Mouse (Mus musculus): ENCODE measurements around the gene Gm14151. TPM values are rescaled to one million over a fixed set of nuclear protein-coding genes. Genes with fewer than 3 reads are reported as not detected.
A peak's percentile ranks its signal among the peaks of the same experiment; 100 is the strongest.
"Not testable (repeated sequence)": the region's sequence is repeated elsewhere in the genome, so short reads cannot be mapped to it uniquely, and the experiment has no call there.

Gene Gm14151
- polyA plus RNA-seq (2015; fragmentation: Nextera tagmentation; extraction: Ambion mirVana), result not detected in 2 replicates

GRCm38 (mm10) chr2:151092250-151092649 lies at the start of gene Gm14151:
Gm14151 (minus strand) TSS chr2:151092350.
- not testable (repeated sequence) for H3K9ac ChIP-seq; H3K4me1 ChIP-seq; H3K4me2 ChIP-seq (replicated peaks); H3K27me3 ChIP-seq; H3K9me3 ChIP-seq (replicated peaks); H3K36me3 ChIP-seq; H3K27ac ChIP-seq (replicated peaks); ATAC-seq (ENCODE audit: insufficient number of reproducible peaks, low FRiP score, low TSS enrichment, low read depth); H3K4me3 ChIP-seq (replicated peaks)
- no CpG with 5 or more reads among the region's 3 CpGs for WGBS

- H3K27me3 ChIP-seq; ATAC-seq (ENCODE audit: insufficient number of reproducible peaks, low FRiP score, low TSS enrichment, low read depth); H3K27ac ChIP-seq (replicated peaks); H3K4me2 ChIP-seq (replicated peaks); H3K4me3 ChIP-seq (replicated peaks); H3K9me3 ChIP-seq (replicated peaks); H3K9ac ChIP-seq; H3K4me1 ChIP-seq; H3K36me3 ChIP-seq: not testable (repeated sequence)
- no CpG with 5 or more reads among the region's 3 CpGs for WGBS
Measured at GRCm38 (mm10) chr2:151097945-151098344, 5.8 kb upstream of the Gm14151 start, which contains the start of gene Gm14147. Gm14147 (plus strand) TSS chr2:151098245.

DNA sequence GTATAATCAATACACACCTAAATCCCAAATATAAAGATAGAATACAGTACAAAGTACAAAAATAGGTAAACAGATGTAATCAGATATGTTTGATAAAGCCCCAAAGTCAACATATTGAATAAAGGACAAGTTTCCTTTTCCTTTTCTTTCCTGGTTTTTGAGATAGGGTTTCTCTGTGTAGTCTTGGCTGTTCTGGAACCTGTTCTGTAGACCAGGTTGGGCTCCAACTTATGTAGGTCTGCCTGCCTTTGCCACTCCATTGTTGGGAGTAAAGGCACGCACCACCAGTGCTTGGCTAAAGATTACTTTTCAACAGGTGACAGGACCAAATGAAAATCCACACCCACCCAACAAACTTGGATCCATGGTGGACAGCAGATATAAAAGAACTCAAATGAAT lies 35.5 kb downstream of the Gm14151 start:
- ATAC-seq (ENCODE audit: insufficient number of reproducible peaks, low FRiP score, low TSS enrichment, low read depth), result no peak
- no peaks in the 10 kb centered on the region for H3K9me3 ChIP-seq (replicated peaks)
- no peaks in the 10 kb centered on the region for H3K27me3 ChIP-seq
- no peak overlapping the region for H3K9ac ChIP-seq
- H3K4me1 ChIP-seq, result no peaks in the 10 kb centered on the region
- no peak overlapping the region for H3K27ac ChIP-seq (replicated peaks)
- H3K4me2 ChIP-seq (replicated peaks), result no peak overlapping the region
- H3K36me3 ChIP-seq, result no peaks in the 10 kb centered on the region
- 88% methylated on average over 1 of the region's 1 CpGs for WGBS
- no peak overlapping the region for H3K4me3 ChIP-seq (replicated peaks)

- Histone ChIP-seq H3K9me3 (replicated peaks) (no peaks in the 10 kb centered on the region), H3K27ac (replicated peaks) (no peak overlapping the region), H3K4me3 (replicated peaks) (no peak overlapping the region), H3K4me2 (replicated peaks) (no peak overlapping the region), H3K27me3 (no peaks in the 10 kb centered on the region), H3K36me3 (no peaks in the 10 kb centered on the region), H3K4me1 (peaks cover 12% of the 10 kb centered on the region), H3K9ac (no peak overlapping the region)
- 89% methylated on average over 1 of the region's 1 CpGs for WGBS
- ATAC-seq (ENCODE audit: insufficient number of reproducible peaks, low FRiP score, low TSS enrichment, low read depth), result no peak
Measured at GRCm38 (mm10) chr2:151040411-151040810, 51.7 kb downstream of the Gm14151 start.

- peak overlapping the region; percentile 84 for H3K4me2 ChIP-seq (replicated peaks)
- peak overlapping the region; percentile 56 for H3K9ac ChIP-seq
- H3K4me1 ChIP-seq, result peaks cover 12% of the 10 kb centered on the region
- peak overlapping the region; percentile 84 for H3K4me3 ChIP-seq (replicated peaks)
- H3K27me3 ChIP-seq, result no peaks in the 10 kb centered on the region
- peak overlapping the region; percentile 51; the same call in 1 of the 2 replicates for H3K27ac ChIP-seq (replicated peaks)
- no peak for ATAC-seq (ENCODE audit: insufficient number of reproducible peaks, low FRiP score, low TSS enrichment, low read depth)
- no peaks in the 10 kb centered on the region for H3K36me3 ChIP-seq
- WGBS, result 39% methylated on average over 8 of the region's 8 CpGs
- no peaks in the 10 kb centered on the region for H3K9me3 ChIP-seq (replicated peaks)
Measured at GRCm38 (mm10) chr2:151039726-151040125, 52.4 kb downstream of the Gm14151 start.

DNA sequence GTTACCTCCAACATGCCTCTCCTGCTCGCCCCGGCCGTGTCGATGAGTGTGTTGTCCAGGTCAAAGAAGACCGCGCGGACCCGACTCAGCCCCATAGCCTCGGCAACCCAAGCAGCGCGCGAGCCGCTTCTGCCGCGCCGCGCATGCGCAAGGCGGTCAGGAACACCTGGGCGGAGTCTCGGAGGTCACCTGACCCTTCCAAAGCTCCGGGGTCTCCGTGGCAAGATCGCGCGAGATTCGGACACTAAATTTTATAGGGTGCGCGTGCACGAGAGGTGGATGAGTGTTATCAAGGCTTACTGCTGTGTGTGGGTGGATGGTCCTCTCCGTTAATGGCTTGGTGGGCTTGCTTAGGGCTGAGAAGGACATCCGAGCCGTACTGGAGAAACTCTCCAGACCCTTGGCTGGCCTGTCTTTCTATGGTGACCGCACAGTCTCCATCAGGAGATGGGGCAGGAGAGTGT lies 52.9 kb downstream of the Gm14151 start, which contains the start of the genes Ninl and Nanp:
Gene Ninl, minus strand, starts transcription at position 151 of the 464 bp plus-strand sequence.
Gene Nanp, minus strand, starts transcription at position 167 of the 464 bp plus-strand sequence.
- H3K4me3 ChIP-seq (replicated peaks), result peak within 1 kb of the TSS; percentile 84
- peak within 1 kb of the TSS; percentile 84 for H3K4me2 ChIP-seq (replicated peaks)
- ATAC-seq (ENCODE audit: insufficient number of reproducible peaks, low FRiP score, low TSS enrichment, low read depth), result peak; percentile 90
- 0 out of 2 replicates have a peak, but pooled peaks cover under 1% of the 10 kb centered on the region for H3K36me3 ChIP-seq
- H3K9ac ChIP-seq, result peak within 1 kb of the TSS; percentile 90
- no peaks in the 10 kb centered on the region for H3K27me3 ChIP-seq
- H3K27ac ChIP-seq (replicated peaks), result peak within 1 kb of the TSS; percentile 71
- peaks cover 12% of the 10 kb centered on the region for H3K4me1 ChIP-seq
- WGBS, result under 1% methylated on average over 34 of the region's 34 CpGs
- no peaks in the 10 kb centered on the region for H3K9me3 ChIP-seq (replicated peaks)

GRCm38 (mm10) chr2:151038811-151039222 lies 53.3 kb downstream of the Gm14151 start:
- ATAC-seq (ENCODE audit: insufficient number of reproducible peaks, low FRiP score, low TSS enrichment, low read depth), result peak; percentile 70
- peak overlapping the region; percentile 71 for H3K27ac ChIP-seq (replicated peaks)
- H3K4me3 ChIP-seq (replicated peaks), result peak overlapping the region; percentile 84
- 1% methylated on average over 30 of the region's 30 CpGs for WGBS
- H3K4me2 ChIP-seq (replicated peaks), result peak overlapping the region; percentile 84
- H3K27me3 ChIP-seq, result no peaks in the 10 kb centered on the region
- no peaks in the 10 kb centered on the region for H3K9me3 ChIP-seq (replicated peaks)
- H3K4me1 ChIP-seq, result peaks cover 12% of the 10 kb centered on the region
- 0 out of 2 replicates have a peak, but pooled peaks cover 4% of the 10 kb centered on the region for H3K36me3 ChIP-seq
- peak overlapping the region; percentile 90 for H3K9ac ChIP-seq

- Histone ChIP-seq H3K36me3 (peaks cover 6% of the 10 kb centered on the region; the same call in 1 of the 2 replicates), H3K4me3 (replicated peaks) (peak overlapping the region; percentile 84), H3K4me2 (replicated peaks) (peak overlapping the region; percentile 84), H3K9me3 (replicated peaks) (no peaks in the 10 kb centered on the region), H3K9ac (peak overlapping the region; percentile 90), H3K27me3 (no peaks in the 10 kb centered on the region), H3K27ac (replicated peaks) (peak overlapping the region; percentile 71; the same call in 1 of the 2 replicates), H3K4me1 (peaks cover 12% of the 10 kb centered on the region)
- 60% methylated on average over 18 of the region's 18 CpGs for WGBS
- no peak for ATAC-seq (ENCODE audit: insufficient number of reproducible peaks, low FRiP score, low TSS enrichment, low read depth)
Measured at GRCm38 (mm10) chr2:151037876-151038552, 54.1 kb downstream of the Gm14151 start.

GRCm38 (mm10) chr2:151037292-151037691 lies 54.9 kb downstream of the Gm14151 start:
- no peak for ATAC-seq (ENCODE audit: insufficient number of reproducible peaks, low FRiP score, low TSS enrichment, low read depth)
- H3K27me3 ChIP-seq, result no peaks in the 10 kb centered on the region
- H3K27ac ChIP-seq (replicated peaks), result no peak overlapping the region
- WGBS, result 98% methylated on average over 1 of the region's 1 CpGs
- no peaks in the 10 kb centered on the region for H3K9me3 ChIP-seq (replicated peaks)
- peaks cover 12% of the 10 kb centered on the region for H3K4me1 ChIP-seq
- peaks cover 7% of the 10 kb centered on the region; the same call in 1 of the 2 replicates for H3K36me3 ChIP-seq
- no peak overlapping the region for H3K4me3 ChIP-seq (replicated peaks)
- H3K9ac ChIP-seq, result no peak overlapping the region
- H3K4me2 ChIP-seq (replicated peaks), result no peak overlapping the region
